Mouse (Mus musculus) bone marrow macrophage, adult 2 months (primary cell): ENCODE results near the gene Tmem238. TPM values are rescaled to one million over a fixed set of nuclear protein-coding genes. Genes with fewer than 3 reads are reported as not detected.
A peak's percentile ranks its signal among the peaks of the same experiment; 100 is the strongest.

Experiments
- H3K27ac ChIP-seq: 2 replicates; pipeline ENCODE4 v1.5.1; 2012; ENCODE audit warnings: low read depth, low read length; ENCODE audit not compliant: insufficient read depth
- H3K4me1 ChIP-seq: 2 replicates; pipeline ENCODE4 v1.6.1; 2012; ENCODE audit warnings: low read length; ENCODE audit not compliant: control insufficient read depth, insufficient read depth
- H3K4me3 ChIP-seq: 2 replicates; pipeline ENCODE4 v1.5.1; 2012; ENCODE audit warnings: mild to moderate bottlenecking, low read length, moderate library complexity; ENCODE audit not compliant: insufficient read depth
- CTCF ChIP-seq: IDR thresholded peaks from 2 replicates; pipeline ENCODE4 v1.5.1; 2012; ENCODE audit warnings: low read depth, mild to moderate bottlenecking, low read length, moderate library complexity
- POLR2A ChIP-seq: IDR thresholded peaks from 2 replicates; pipeline ENCODE4 v1.6.1; 2012; ENCODE audit warnings: mild to moderate bottlenecking, low read depth, low read length, borderline replicate concordance
- polyA plus RNA-seq: library from polyadenylated mRNA; stranded (reverse); fragments of >200 nt; gene quantifications from 2 replicates; pipeline ENCODE4 v1.2.4, GENCODE M21; 2012; ENCODE audit not compliant: missing spikeins, insufficient read depth, insufficient read length

Tmem238 gene
- polyA plus RNA-seq, 1 experiment: 3.6 TPM

- H3K4me1 ChIP-seq: peaks cover 7% of the 10 kb centered on the region
Observed at GRCm38 (mm10) chr7:4792278-4793212, 3.1 kb upstream of the Tmem238 start, which contains the start of gene Rpl28. Gene Rpl28 (plus strand): TSS chr7:4792874.

GRCm38 (mm10) chr7:4788499-4789435, 689 bp downstream of the Tmem238 start:
- peak overlapping the region; percentile 48 for H3K27ac ChIP-seq
- no peak for TF ChIP-seq POLR2A
- TF ChIP-seq CTCF: no peak
- H3K4me1 ChIP-seq: peaks cover 9% of the 10 kb centered on the region
- H3K4me3 ChIP-seq: peak overlapping the region; percentile 78

More at GRCm38 (mm10) chr7:4792278-4793212, 3.1 kb upstream of the Tmem238 start, which contains the start of gene Rpl28:
- peak within 1 kb of the TSS; percentile 88 for H3K27ac ChIP-seq
- H3K4me3 ChIP-seq: peak within 1 kb of the TSS; percentile 96
- no peak for TF ChIP-seq CTCF
- TF ChIP-seq POLR2A: 0 out of 2 replicates have a peak, but pooled peaks have one; percentile 14

GRCm38 (mm10) chr7:4783667-4784268, 5.7 kb downstream of the Tmem238 start:
- Histone ChIP-seq H3K4me1 (peaks cover 9% of the 10 kb centered on the region), H3K27ac (no peak overlapping the region), H3K4me3 (no peak overlapping the region)
- TF ChIP-seq CTCF (no peak), POLR2A (no peak)

GRCm38 (mm10) chr7:4782759-4783158, 6.7 kb downstream of the Tmem238 start, which contains the start of the genes Il11 and Tmem190:
Gene Il11 (minus strand): TSS chr7:4782859.
Gene Tmem190 (plus strand): TSS chr7:4782937.
- no peak within 1 kb of the TSS for H3K27ac ChIP-seq
- TF ChIP-seq CTCF: no peak
- TF ChIP-seq POLR2A: no peak
- H3K4me1 ChIP-seq: peaks cover 7% of the 10 kb centered on the region
- H3K4me3 ChIP-seq: no peak within 1 kb of the TSS

GRCm38 (mm10) chr7:4782130-4782529, 7.3 kb downstream of the Tmem238 start:
- Histone ChIP-seq H3K4me3 (no peak overlapping the region), H3K4me1 (peaks cover 7% of the 10 kb centered on the region), H3K27ac (no peak overlapping the region)
- TF ChIP-seq CTCF (no peak), POLR2A (no peak)

- Histone ChIP-seq H3K4me3 (no peak overlapping the region), H3K4me1 (no peaks in the 10 kb centered on the region), H3K27ac (no peak overlapping the region)
- TF ChIP-seq CTCF: no peak
- no peak for TF ChIP-seq POLR2A
Observed at GRCm38 (mm10) chr7:4779921-4780320, 9.5 kb downstream of the Tmem238 start.

GRCm38 (mm10) chr7:4777851-4778637, 11.4 kb downstream of the Tmem238 start:
- no peak for TF ChIP-seq POLR2A
- TF ChIP-seq CTCF: no peak
- no peak overlapping the region for H3K27ac ChIP-seq
- no peak overlapping the region for H3K4me3 ChIP-seq
- H3K4me1 ChIP-seq: no peaks in the 10 kb centered on the region

GRCm38 (mm10) chr7:4776861-4777830, 12.3 kb downstream of the Tmem238 start:
- TF ChIP-seq POLR2A (no peak), CTCF (no peak)
- peak overlapping the region; percentile 37 for H3K4me3 ChIP-seq
- no peak overlapping the region for H3K27ac ChIP-seq
- H3K4me1 ChIP-seq: no peaks in the 10 kb centered on the region
